Mouse (Mus musculus) small intestine, adult 2 months (tissue): ENCODE measurements around the gene Ndufb3. TPM values are rescaled to one million over a fixed set of nuclear protein-coding genes. Genes with fewer than 3 reads are reported as not detected.
"Not testable (repeated sequence)": the region's sequence is repeated elsewhere in the genome, so short reads cannot be mapped to it uniquely, and the experiment has no call there.

Source experiments
- H3K27ac ChIP-seq: fragments of 200-500 bp; 2 replicates; pipeline ENCODE4 v1.5.1; 2012; ENCODE audit warnings: low read depth, low read length, control low read depth, inconsistent platforms; ENCODE audit not compliant: insufficient read depth
- H3K27me3 ChIP-seq: fragments of 200-500 bp; 2 replicates; pipeline ENCODE4 v1.6.1; 2012; ENCODE audit warnings: mild to moderate bottlenecking, moderate library complexity, low read length, inconsistent platforms; ENCODE audit not compliant: control insufficient read depth, insufficient read depth
- H3K36me3 ChIP-seq: fragments of 200-500 bp; 2 replicates; pipeline ENCODE4 v1.6.1; 2012; ENCODE audit warnings: mild to moderate bottlenecking, low read length, control low read depth, inconsistent platforms; ENCODE audit not compliant: control insufficient read depth, insufficient read depth
- H3K4me1 ChIP-seq: fragments of 200-500 bp; 2 replicates; pipeline ENCODE4 v1.6.1; 2012; ENCODE audit warnings: low read length, inconsistent platforms, mixed read lengths; ENCODE audit not compliant: control insufficient read depth, insufficient read depth, insufficient read length
- H3K4me3 ChIP-seq: fragments of 200-500 bp; 2 replicates; pipeline ENCODE4 v1.5.1; 2012; ENCODE audit warnings: low read depth, mild to moderate bottlenecking, control low read depth, inconsistent platforms, low read length, moderate library complexity
- CTCF ChIP-seq: fragments of 200-500 bp; IDR thresholded peaks from 2 replicates; pipeline ENCODE4 v1.5.1; 2012; ENCODE audit warnings: low read depth, mild to moderate bottlenecking, control low read depth, inconsistent platforms, low read length, moderate library complexity, mixed read lengths; ENCODE audit not compliant: insufficient replicate concordance, insufficient read length; ENCODE audit errors: extremely low read depth
- POLR2A ChIP-seq: fragments of 200-500 bp; IDR thresholded peaks from 2 replicates; pipeline ENCODE4 v1.6.1; 2012; ENCODE audit warnings: low read depth, mild to moderate bottlenecking, control low read depth, inconsistent platforms, low read length, moderate library complexity
- WGBS: fragments of 180-500 bp; shearing (Covaris S2); methylation state at CpG from one replicate; pipeline ENCODE4 v1.1.7; 2018; 5-methylcytosine and 5-hydroxymethylcytosine counted together
- polyA plus RNA-seq: library from polyadenylated mRNA; depleted of rRNA; stranded (reverse); fragments of >200 nt; gene quantifications from 2 replicates; pipeline ENCODE4 v1.2.3, GENCODE M21; 2012

Gene Ndufb3
- polyA plus RNA-seq, 1 experiment: 21.3 TPM

DNA sequence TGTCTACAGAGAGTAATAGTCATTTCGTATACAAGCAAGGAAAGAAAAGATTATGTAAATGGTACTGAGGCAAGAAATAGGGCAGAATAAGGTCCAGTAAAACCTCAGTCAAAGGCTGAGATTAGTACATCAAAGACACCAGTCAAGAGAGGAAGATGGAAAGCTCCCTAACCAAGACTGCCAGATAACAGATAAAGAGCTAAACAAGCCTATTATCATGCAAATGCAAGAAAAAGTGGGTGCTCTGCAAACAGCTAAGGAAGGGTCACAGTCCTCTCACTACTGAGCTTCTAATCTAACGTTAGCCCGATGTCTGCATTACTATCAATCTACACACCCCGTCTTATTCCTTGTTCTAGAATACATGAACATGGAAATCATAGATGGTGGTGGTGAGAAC is 15.7 kb upstream of the Ndufb3 start:
- Histone ChIP-seq H3K4me3 (no peak overlapping the region), H3K36me3 (no peaks in the 10 kb centered on the region), H3K27me3 (no peaks in the 10 kb centered on the region), H3K4me1 (no peaks in the 10 kb centered on the region), H3K27ac (no peak overlapping the region)
- TF ChIP-seq POLR2A (no peak), CTCF (no peak)
- WGBS: 71% methylated on average over 4 of the region's 4 CpGs

DNA sequence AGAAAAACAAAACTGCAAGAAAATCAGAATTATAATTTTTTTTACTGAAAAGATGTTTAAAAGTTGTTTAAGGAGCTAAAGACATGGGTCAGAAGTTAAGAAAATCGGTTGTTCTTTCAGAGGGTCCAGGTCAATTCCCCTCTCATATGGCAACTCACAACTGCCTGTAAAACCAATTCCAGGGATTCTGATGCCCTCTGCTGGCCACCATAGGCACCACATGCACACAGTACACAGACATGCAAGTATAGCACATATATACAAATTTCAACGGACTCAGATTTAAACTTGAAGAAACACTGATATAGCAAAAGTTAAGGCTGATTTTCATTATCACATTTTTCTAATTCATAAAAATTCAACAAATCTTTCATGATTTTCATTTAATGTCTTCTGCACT is 7.0 kb upstream of the Ndufb3 start:
- H3K27ac ChIP-seq: no peak overlapping the region
- no peaks in the 10 kb centered on the region for H3K27me3 ChIP-seq
- WGBS: 93% methylated on average over 2 of the region's 2 CpGs
- no peaks in the 10 kb centered on the region; the same call in 1 of the 2 replicates for H3K36me3 ChIP-seq
- TF ChIP-seq CTCF: peak; percentile 24; the same call in 1 of the 2 replicates
- TF ChIP-seq POLR2A: no peak
- H3K4me1 ChIP-seq: 0 out of 2 replicates have a peak, but pooled peaks cover 3% of the 10 kb centered on the region
- H3K4me3 ChIP-seq: no peak overlapping the region

DNA sequence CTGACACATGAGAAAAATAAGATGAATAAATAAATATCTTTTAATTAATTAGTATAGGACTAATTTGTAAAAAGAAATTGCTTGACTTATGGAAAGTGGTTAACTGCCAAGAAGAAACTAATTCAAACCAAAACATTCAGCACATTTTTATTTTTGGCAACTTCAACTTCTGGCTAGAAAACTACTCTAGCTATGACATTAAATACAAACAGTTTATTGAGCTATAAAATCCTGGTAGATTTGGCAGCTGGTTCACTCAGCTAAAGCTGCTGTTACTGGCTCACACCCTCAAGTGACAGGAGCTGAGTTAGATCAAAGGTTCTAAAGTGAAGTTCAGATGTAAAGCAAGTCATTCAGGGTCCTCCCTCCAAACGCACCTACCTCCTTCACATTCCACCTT is 3.6 kb upstream of the Ndufb3 start:
- Histone ChIP-seq H3K4me3 (no peak overlapping the region), H3K4me1 (0 out of 2 replicates have a peak, but pooled peaks cover 3% of the 10 kb centered on the region), H3K27ac (no peak overlapping the region), H3K27me3 (no peaks in the 10 kb centered on the region), H3K36me3 (no peaks in the 10 kb centered on the region; the same call in 1 of the 2 replicates)
- TF ChIP-seq POLR2A: no peak
- TF ChIP-seq CTCF: no peak
- WGBS: 22% methylated on average over 1 of the region's 1 CpGs

DNA sequence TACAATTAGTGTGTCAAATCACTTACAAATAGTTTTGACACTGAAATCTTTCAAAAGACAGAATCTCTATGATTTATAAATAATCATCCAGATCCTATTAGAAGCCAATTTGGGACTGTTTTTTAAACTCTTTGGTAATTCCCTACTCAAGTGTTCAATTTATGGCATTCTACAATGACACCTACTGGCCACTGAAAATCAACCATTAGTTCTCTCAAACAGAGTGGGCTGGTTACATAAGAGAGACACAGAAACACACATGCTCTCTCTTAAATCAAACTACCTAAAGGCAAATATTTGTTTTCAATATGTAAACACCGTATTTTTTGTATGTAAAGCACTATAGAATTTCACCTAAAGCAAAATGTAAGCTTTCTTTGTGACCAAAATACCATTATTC is 1.9 kb upstream of the Ndufb3 start:
- no peak for TF ChIP-seq CTCF
- TF ChIP-seq POLR2A: no peak
- WGBS: 60% methylated on average over 1 of the region's 1 CpGs
- H3K27ac ChIP-seq: no peak overlapping the region
- peaks cover 1% of the 10 kb centered on the region for H3K36me3 ChIP-seq
- no peaks in the 10 kb centered on the region for H3K27me3 ChIP-seq
- no peak overlapping the region for H3K4me3 ChIP-seq
- H3K4me1 ChIP-seq: 0 out of 2 replicates have a peak, but pooled peaks cover 3% of the 10 kb centered on the region

DNA sequence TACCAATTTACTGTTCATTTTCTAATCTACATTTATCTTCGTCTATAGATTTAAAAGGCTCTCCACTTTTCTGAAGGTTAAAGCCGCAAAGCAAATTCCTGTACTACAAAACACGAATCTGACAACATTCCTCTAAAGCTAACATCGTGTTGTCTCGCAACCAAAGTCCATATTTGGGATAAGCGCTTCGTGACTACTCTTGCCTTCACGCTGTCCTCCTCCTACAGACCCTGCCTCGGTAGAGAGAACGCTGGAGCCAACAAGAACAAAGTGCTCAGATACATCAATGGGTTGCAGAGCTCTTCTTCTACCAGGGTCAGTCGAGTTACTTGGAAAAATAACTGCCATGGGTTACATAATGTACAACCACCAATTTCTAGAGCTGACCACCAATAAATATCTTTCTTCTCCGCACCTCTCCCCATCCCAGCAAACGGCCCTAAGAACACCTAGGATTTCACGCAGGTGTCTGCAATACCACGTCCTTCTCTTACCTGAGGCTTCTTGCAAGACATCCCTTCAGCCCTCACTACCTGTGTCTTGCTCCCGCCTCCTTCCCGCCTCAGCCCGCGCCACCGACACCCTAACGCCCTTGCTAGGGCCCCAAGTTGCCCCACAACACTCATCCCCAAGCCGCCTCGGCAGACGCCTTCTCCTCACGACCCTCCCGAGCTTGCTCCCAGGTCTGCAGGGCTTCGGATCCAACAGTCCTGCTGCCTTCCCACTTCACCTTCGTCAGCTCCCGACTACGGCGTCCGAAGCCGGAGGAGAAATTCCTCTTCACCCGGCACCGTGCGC is 612 bp upstream of the Ndufb3 start:
- Histone ChIP-seq H3K4me1 (0 out of 2 replicates have a peak, but pooled peaks cover 3% of the 10 kb centered on the region), H3K27ac (peak overlapping the region; percentile 25; the same call in 1 of the 2 replicates), H3K27me3 (no peaks in the 10 kb centered on the region), H3K4me3 (peak overlapping the region; percentile 94), H3K36me3 (peaks cover 1% of the 10 kb centered on the region; the same call in 1 of the 2 replicates)
- TF ChIP-seq CTCF (no peak), POLR2A (no peak)
- WGBS: 1% methylated on average over 35 of the region's 36 CpGs

DNA sequence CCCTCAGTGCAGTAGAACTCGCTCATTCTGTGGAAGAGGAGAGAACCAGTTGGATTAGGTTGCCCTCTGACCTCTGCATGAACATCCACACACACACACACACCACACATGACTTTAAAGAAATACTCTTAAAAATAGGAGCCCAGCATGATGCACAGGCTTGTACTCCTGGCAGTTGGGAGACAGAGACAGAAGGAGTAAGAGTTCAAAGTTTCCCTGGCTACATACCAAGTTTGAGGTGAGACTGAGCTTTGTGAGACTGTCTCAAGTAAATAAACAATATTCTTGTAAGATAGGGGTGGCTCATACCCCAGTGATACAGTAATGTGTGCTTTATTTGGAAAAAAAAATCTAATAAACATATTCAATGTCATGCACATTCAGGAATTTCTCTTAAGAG is 1.3 kb downstream of the Ndufb3 start:
- peaks cover 1% of the 10 kb centered on the region; the same call in 1 of the 2 replicates for H3K36me3 ChIP-seq
- H3K4me3 ChIP-seq: no peak overlapping the region
- H3K27ac ChIP-seq: no peak overlapping the region
- no peaks in the 10 kb centered on the region for H3K27me3 ChIP-seq
- 57% methylated on average over 1 of the region's 1 CpGs for WGBS
- no peak for TF ChIP-seq CTCF
- no peak for TF ChIP-seq POLR2A
- 0 out of 2 replicates have a peak, but pooled peaks cover 3% of the 10 kb centered on the region for H3K4me1 ChIP-seq

DNA sequence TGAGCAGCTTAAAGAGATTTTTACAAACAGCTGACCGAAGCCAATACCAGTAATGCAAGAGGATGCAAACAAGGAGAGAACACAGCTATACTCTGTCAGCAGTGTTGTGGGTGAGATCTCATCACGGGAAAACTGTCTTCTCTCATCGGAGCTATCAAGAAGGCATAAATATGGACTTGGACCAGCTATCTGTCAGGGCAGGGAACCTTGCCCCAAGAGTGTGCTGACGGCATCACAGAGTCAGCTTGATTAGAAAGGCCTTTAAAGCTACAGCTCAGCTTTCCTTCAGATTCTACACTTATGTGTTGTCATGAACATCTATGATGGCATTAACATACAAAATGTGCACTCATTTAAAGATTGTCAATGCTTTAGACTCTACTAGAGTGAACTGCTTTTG is 16.5 kb downstream of the Ndufb3 start:
- Histone ChIP-seq H3K4me3 (no peak overlapping the region), H3K4me1 (peaks cover 2% of the 10 kb centered on the region; the same call in 1 of the 2 replicates), H3K27ac (peak overlapping the region; percentile 84; the same call in 1 of the 2 replicates), H3K27me3 (no peaks in the 10 kb centered on the region), H3K36me3 (no peaks in the 10 kb centered on the region)
- 64% methylated on average over 4 of the region's 4 CpGs for WGBS
- TF ChIP-seq CTCF: no peak
- no peak for TF ChIP-seq POLR2A

DNA sequence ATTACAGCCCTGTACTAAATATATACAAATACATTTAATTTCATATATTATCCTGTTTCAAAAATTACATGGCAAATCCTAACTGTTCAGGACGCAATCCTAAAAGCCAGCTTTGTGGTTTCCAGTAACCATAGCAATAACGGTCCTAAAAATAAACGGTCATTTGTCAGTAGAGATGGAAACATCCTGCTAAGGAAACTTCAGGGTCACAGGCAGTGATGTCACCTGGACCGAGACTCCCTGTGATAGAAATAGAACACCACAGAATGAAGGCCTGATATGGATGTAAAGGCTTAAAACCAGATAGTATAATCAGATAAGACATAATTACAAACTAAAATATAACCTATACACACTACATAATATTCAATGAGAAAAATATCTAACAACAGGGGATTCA is 17.6 kb downstream of the Ndufb3 start:
- peaks cover 2% of the 10 kb centered on the region; the same call in 1 of the 2 replicates for H3K4me1 ChIP-seq
- TF ChIP-seq POLR2A: no peak
- no peak for TF ChIP-seq CTCF
- 68% methylated on average over 4 of the region's 4 CpGs for WGBS
- no peak overlapping the region for H3K27ac ChIP-seq
- no peak overlapping the region for H3K4me3 ChIP-seq
- no peaks in the 10 kb centered on the region for H3K36me3 ChIP-seq
- no peaks in the 10 kb centered on the region for H3K27me3 ChIP-seq

DNA sequence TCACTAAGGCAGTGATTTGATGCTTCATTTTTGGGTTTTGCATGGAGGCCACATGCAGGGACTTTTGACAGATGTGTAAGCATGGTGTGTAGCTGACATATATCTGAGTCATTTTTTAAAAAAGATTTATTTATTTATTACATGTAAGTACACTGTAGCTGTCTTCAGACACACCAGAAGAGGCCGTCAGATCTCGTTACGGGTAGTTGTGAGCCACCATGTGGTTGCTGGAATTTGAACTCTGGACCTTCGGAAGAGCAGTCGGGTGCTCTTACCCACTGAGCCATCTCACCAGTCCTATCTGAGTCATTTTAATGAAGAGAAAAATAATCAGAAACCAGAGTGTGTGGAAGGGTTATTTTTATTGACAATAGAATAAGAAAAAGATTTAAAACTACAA is 23.4 kb downstream of the Ndufb3 start:
- not testable (repeated sequence) for H3K4me1 ChIP-seq, H3K36me3 ChIP-seq, H3K27me3 ChIP-seq, H3K27ac ChIP-seq, H3K4me3 ChIP-seq
- 66% methylated on average over 5 of the region's 5 CpGs for WGBS
